Mouse (Mus musculus): ENCODE data around the gene Dynlrb2. TPM values are rescaled to one million over a fixed set of nuclear protein-coding genes. Genes with fewer than 3 reads are reported as not detected.

Gene Dynlrb2
- polyA plus RNA-seq, 1 experiment: not detected

GRCm38 (mm10) chr8:116488546-116488945, 16.2 kb upstream of the Dynlrb2 start:
- Histone ChIP-seq H3K4me3 (replicated peaks) (no peak overlapping the region), H3K36me3 (ENCODE audit: control insufficient read depth) (no peaks in the 10 kb centered on the region), H3K9me3 (ENCODE audit: control insufficient read depth, low read length) (peaks cover 2% of the 10 kb centered on the region; the same call in 1 of the 2 replicates), H3K4me1 (ENCODE audit: control insufficient read depth) (no peaks in the 10 kb centered on the region), H3K27me3 (ENCODE audit: control insufficient read depth) (no peaks in the 10 kb centered on the region)
- TF ChIP-seq TAL1 (IDR thresholded peaks at IDR 0.05; ENCODE audit: low read length) (no peak), GATA1 (IDR thresholded peaks at IDR 0.05; ENCODE audit: low read length) (no peak)

- Histone ChIP-seq H3K9me3 (ENCODE audit: control insufficient read depth, low read length) (peaks cover 5% of the 10 kb centered on the region), H3K4me1 (ENCODE audit: control insufficient read depth) (no peaks in the 10 kb centered on the region), H3K27me3 (ENCODE audit: control insufficient read depth) (no peaks in the 10 kb centered on the region), H3K36me3 (ENCODE audit: control insufficient read depth) (no peaks in the 10 kb centered on the region), H3K4me3 (replicated peaks) (no peak overlapping the region)
- TF ChIP-seq GATA1 (IDR thresholded peaks at IDR 0.05; ENCODE audit: low read length) (no peak), TAL1 (IDR thresholded peaks at IDR 0.05; ENCODE audit: low read length) (no peak)
These were observed 4.5 kb upstream of the Dynlrb2 start for GRCm38 (mm10) chr8:116500057-116500809.

GRCm38 (mm10) chr8:116508721-116509120, 3.9 kb downstream of the Dynlrb2 start:
- Histone ChIP-seq H3K36me3 (ENCODE audit: control insufficient read depth) (no peaks in the 10 kb centered on the region), H3K9me3 (ENCODE audit: control insufficient read depth, low read length) (no peaks in the 10 kb centered on the region), H3K4me1 (ENCODE audit: control insufficient read depth) (no peaks in the 10 kb centered on the region), H3K27me3 (ENCODE audit: control insufficient read depth) (no peaks in the 10 kb centered on the region), H3K4me3 (replicated peaks) (no peak overlapping the region)
- TF ChIP-seq GATA1 (IDR thresholded peaks at IDR 0.05; ENCODE audit: low read length) (no peak), TAL1 (IDR thresholded peaks at IDR 0.05; ENCODE audit: low read length) (no peak)

- H3K36me3 ChIP-seq (ENCODE audit: control insufficient read depth): no peaks in the 10 kb centered on the region
- H3K4me1 ChIP-seq (ENCODE audit: control insufficient read depth): no peaks in the 10 kb centered on the region
- no peak overlapping the region for H3K4me3 ChIP-seq (replicated peaks)
- no peaks in the 10 kb centered on the region for H3K27me3 ChIP-seq (ENCODE audit: control insufficient read depth)
- TF ChIP-seq GATA1 (IDR thresholded peaks at IDR 0.05; ENCODE audit: low read length) (no peak), TAL1 (IDR thresholded peaks at IDR 0.05; ENCODE audit: low read length) (no peak)
- H3K9me3 ChIP-seq (ENCODE audit: control insufficient read depth, low read length): no peaks in the 10 kb centered on the region
These were observed 4.5 kb downstream of the Dynlrb2 start for GRCm38 (mm10) chr8:116509247-116509646.

- Histone ChIP-seq H3K4me3 (replicated peaks) (no peak overlapping the region), H3K9me3 (ENCODE audit: control insufficient read depth, low read length) (peaks cover 33% of the 10 kb centered on the region), H3K4me1 (ENCODE audit: control insufficient read depth) (no peaks in the 10 kb centered on the region), H3K27me3 (ENCODE audit: control insufficient read depth) (no peaks in the 10 kb centered on the region), H3K36me3 (ENCODE audit: control insufficient read depth) (no peaks in the 10 kb centered on the region)
- TF ChIP-seq TAL1 (IDR thresholded peaks at IDR 0.05; ENCODE audit: low read length) (no peak), GATA1 (IDR thresholded peaks at IDR 0.05; ENCODE audit: low read length) (no peak)
These were observed 14.9 kb downstream of the Dynlrb2 start for GRCm38 (mm10) chr8:116519676-116520075.

- no peak overlapping the region for H3K4me3 ChIP-seq (replicated peaks)
- TF ChIP-seq GATA1 (IDR thresholded peaks at IDR 0.05; ENCODE audit: low read length) (no peak), TAL1 (IDR thresholded peaks at IDR 0.05; ENCODE audit: low read length) (no peak)
These were observed 16.4 kb downstream of the Dynlrb2 start for GRCm38 (mm10) chr8:116521208-116521607.

GRCm38 (mm10) chr8:116521641-116522040, 16.9 kb downstream of the Dynlrb2 start:
- Histone ChIP-seq H3K36me3 (ENCODE audit: control insufficient read depth) (no peaks in the 10 kb centered on the region), H3K9me3 (ENCODE audit: control insufficient read depth, low read length) (peaks cover 19% of the 10 kb centered on the region), H3K4me1 (ENCODE audit: control insufficient read depth) (no peaks in the 10 kb centered on the region), H3K4me3 (replicated peaks) (no peak overlapping the region), H3K27me3 (ENCODE audit: control insufficient read depth) (no peaks in the 10 kb centered on the region)
- no peak for TF ChIP-seq GATA1 (IDR thresholded peaks at IDR 0.05; ENCODE audit: low read length)
- TF ChIP-seq TAL1 (IDR thresholded peaks at IDR 0.05; ENCODE audit: low read length): no peak

More at GRCm38 (mm10) chr8:116521208-116521607, 16.4 kb downstream of the Dynlrb2 start:
- no peaks in the 10 kb centered on the region for H3K27me3 ChIP-seq (ENCODE audit: control insufficient read depth)
- peaks cover 24% of the 10 kb centered on the region for H3K9me3 ChIP-seq (ENCODE audit: control insufficient read depth, low read length)
- H3K36me3 ChIP-seq (ENCODE audit: control insufficient read depth): no peaks in the 10 kb centered on the region
- no peaks in the 10 kb centered on the region for H3K4me1 ChIP-seq (ENCODE audit: control insufficient read depth)

GRCm38 (mm10) chr8:116522104-116522767, 17.5 kb downstream of the Dynlrb2 start:
- Histone ChIP-seq H3K4me1 (ENCODE audit: control insufficient read depth) (no peaks in the 10 kb centered on the region), H3K36me3 (ENCODE audit: control insufficient read depth) (no peaks in the 10 kb centered on the region), H3K9me3 (ENCODE audit: control insufficient read depth, low read length) (peaks cover 14% of the 10 kb centered on the region), H3K27me3 (ENCODE audit: control insufficient read depth) (no peaks in the 10 kb centered on the region), H3K4me3 (replicated peaks) (no peak overlapping the region)
- TF ChIP-seq GATA1 (IDR thresholded peaks at IDR 0.05; ENCODE audit: low read length): no peak
- TF ChIP-seq TAL1 (IDR thresholded peaks at IDR 0.05; ENCODE audit: low read length): no peak

GRCm38 (mm10) chr8:116524915-116525314, 20.1 kb downstream of the Dynlrb2 start:
- Histone ChIP-seq H3K4me1 (ENCODE audit: control insufficient read depth) (no peaks in the 10 kb centered on the region), H3K27me3 (ENCODE audit: control insufficient read depth) (no peaks in the 10 kb centered on the region), H3K4me3 (replicated peaks) (no peak overlapping the region), H3K36me3 (ENCODE audit: control insufficient read depth) (no peaks in the 10 kb centered on the region), H3K9me3 (ENCODE audit: control insufficient read depth, low read length) (peaks cover 5% of the 10 kb centered on the region; the same call in 1 of the 2 replicates)
- TF ChIP-seq GATA1 (IDR thresholded peaks at IDR 0.05; ENCODE audit: low read length) (no peak), TAL1 (IDR thresholded peaks at IDR 0.05; ENCODE audit: low read length) (no peak)
